Mouse (Mus musculus): Measurements from ENCODE around the gene Ptgis. TPM values are rescaled to one million over a fixed set of nuclear protein-coding genes. Genes with fewer than 3 reads are reported as not detected.
A peak's percentile ranks its signal among the peaks of the same experiment; 100 is the strongest.

Ptgis gene
- total RNA-seq, 2 experiments from 2014 or later, result 1.4 to 1.8 TPM

- no peak for TF ChIP-seq CTCF (IDR thresholded peaks at IDR 0.05)
- Histone ChIP-seq H3K27ac (no peak overlapping the region; the same call in 1 of the 2 replicates), H3K4me3 (no peak overlapping the region)
- intact Hi-C loops (cut with DNase I), result no loop called here
- DNase-seq (ENCODE audit: extremely low spot score in 1 of 2, low spot score in 2 of 2), result no peak
Measured at GRCm38 (mm10) chr2:167158780-167159179, 81.6 kb downstream of the Ptgis start.

DNA sequence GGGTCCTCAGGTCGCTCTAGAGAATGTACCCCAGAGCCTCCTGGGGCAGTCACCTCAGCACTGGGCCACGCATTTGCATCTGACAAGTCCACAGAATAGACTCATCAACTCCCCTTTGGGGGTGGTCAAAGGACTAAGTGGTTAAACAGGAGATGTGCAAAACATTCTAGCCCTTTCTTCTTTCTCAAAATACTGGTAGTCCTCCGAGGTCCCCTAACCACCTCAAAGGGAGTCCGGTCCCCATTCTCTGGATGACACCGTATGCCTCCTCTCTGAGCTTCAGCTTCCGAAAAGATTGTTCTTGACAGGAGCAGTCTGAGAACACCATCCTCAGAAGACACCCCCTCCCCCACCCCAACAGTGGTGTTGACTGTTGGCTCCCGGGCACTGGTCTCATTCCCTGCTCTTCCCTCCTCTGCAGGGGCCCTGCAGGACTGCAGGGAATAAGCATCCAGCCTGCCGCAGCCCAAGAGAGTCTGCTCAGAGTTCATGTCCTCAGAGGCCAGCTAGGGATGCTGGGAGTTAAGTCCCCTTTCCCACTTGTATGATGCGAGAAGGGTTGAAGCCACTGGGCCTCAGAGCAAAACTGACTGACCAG, 84.2 kb downstream of the Ptgis start:
- no peak; the same call in 1 of the 2 replicates for TF ChIP-seq CTCF (IDR thresholded peaks at IDR 0.05)
- intact Hi-C loops (cut with DNase I), result no loop called here
- no peak overlapping the region for H3K4me3 ChIP-seq
- H3K27ac ChIP-seq, result peak overlapping the region; percentile 89
- no peak for DNase-seq (ENCODE audit: extremely low spot score in 1 of 2, low spot score in 2 of 2)

DNA sequence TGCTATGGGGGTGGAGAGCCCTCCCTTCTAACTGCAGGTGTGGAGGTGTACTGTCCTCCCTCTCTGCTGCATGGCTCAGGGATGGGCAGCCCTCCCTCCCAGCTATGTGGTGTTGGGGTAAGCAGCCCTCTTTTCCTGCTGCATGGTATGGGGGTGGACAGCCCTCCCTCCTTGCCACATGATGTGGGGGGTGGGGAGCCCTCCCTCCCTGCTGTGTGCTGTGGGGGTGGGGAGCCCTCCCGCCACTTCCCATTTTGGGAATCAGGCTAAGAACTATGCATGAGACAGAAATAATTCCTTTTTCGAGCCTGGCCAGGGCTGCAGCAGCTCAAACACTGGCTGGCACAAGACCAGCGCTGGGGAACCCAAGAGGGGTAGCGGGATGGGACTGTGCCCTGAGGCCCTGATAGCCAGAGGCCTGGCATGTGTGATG, 84.8 kb downstream of the Ptgis start:
- TF ChIP-seq CTCF (IDR thresholded peaks at IDR 0.05), result no peak
- DNase-seq (ENCODE audit: extremely low spot score in 1 of 2, low spot score in 2 of 2), result peak; percentile 52 to 80
- intact Hi-C loops (cut with DNase I), result no loop called here
- Histone ChIP-seq H3K4me3 (no peak overlapping the region), H3K27ac (peak overlapping the region; percentile 89)

GRCm38 (mm10) chr2:167150880-167151279, 89.5 kb downstream of the Ptgis start:
- intact Hi-C loops (cut with DNase I), result loop anchor here (2.0 kb wide), 1 partner anchor 72 kb away; no protein-coding TSS in a partner anchor
- H3K27ac ChIP-seq, result peak overlapping the region; percentile 85
- no peak for DNase-seq (ENCODE audit: extremely low spot score in 1 of 2, low spot score in 2 of 2)
- TF ChIP-seq CTCF (IDR thresholded peaks at IDR 0.05), result no peak
- no peak overlapping the region for H3K4me3 ChIP-seq

DNA sequence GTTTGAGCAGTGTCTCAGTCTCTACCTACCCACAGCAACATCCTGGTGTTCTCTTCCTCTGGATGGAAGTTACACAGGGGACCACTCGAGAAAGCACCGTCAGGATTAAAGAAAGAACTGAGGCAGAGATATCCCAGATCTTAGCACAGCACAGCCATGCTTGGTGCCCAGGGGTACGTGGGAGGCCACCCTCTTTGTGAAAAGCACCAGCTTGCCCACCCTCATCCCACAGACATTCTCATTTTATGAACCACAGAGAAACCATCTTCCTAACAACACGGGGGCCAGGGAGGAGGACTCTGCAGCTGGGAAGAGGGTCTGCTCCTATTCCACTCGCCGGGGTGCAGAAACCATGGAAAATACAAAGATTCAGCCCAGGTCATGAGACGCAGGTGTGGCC, 90.3 kb downstream of the Ptgis start:
- TF ChIP-seq CTCF (IDR thresholded peaks at IDR 0.05), result no peak
- H3K4me3 ChIP-seq, result no peak overlapping the region
- peak overlapping the region; percentile 85 for H3K27ac ChIP-seq
- DNase-seq (ENCODE audit: extremely low spot score in 1 of 2, low spot score in 2 of 2), result no peak
- intact Hi-C loops (cut with DNase I), result loop anchor here (2.0 kb wide), 1 partner anchor 71 kb away; no protein-coding TSS in a partner anchor

DNA sequence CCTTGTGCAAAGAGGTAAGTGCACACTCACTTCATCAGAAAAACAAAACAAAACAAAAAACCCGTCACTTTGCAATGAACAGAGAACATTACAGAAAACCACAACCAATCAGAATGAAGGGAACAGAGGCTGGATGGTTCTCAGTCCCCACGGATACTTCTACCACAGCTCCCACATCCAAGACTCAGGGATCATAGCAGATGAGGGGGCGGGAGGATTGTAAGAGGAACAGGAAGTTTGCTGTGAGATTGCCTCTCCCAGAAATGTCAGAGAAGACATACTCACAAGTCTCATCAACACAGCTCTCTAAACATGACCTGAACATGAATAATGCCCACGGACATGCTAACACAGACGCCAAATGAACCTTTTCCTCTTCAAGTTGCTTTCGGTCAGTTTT, 91.4 kb downstream of the Ptgis start:
- TF ChIP-seq CTCF (IDR thresholded peaks at IDR 0.05), result no peak
- DNase-seq (ENCODE audit: extremely low spot score in 1 of 2, low spot score in 2 of 2), result no peak
- intact Hi-C loops (cut with DNase I), result no loop called here
- peak overlapping the region; percentile 85 for H3K27ac ChIP-seq
- no peak overlapping the region for H3K4me3 ChIP-seq

DNA sequence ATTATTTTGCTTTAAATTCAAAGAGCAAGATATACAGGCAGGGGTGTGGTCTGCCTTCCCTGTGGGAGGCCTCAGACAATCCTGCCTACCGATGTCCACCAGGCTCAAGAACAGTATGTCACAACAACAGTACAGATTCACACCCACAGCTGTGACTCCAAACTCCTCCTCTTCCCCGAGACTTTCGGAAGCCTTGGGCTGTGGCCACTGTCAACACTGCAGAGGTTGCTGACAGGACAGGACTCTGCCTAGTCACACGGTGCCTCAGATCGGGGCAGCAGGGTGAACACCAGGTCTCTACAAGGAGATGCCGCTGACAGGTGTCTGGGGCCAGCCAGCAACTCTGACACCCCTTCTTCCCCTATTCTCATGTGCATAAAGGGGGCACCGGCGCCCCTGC, 92.7 kb downstream of the Ptgis start:
- H3K27ac ChIP-seq, result peak overlapping the region; percentile 76
- intact Hi-C loops (cut with DNase I), result no loop called here
- DNase-seq (ENCODE audit: extremely low spot score in 1 of 2, low spot score in 2 of 2), result no peak
- no peak overlapping the region for H3K4me3 ChIP-seq
- no peak for TF ChIP-seq CTCF (IDR thresholded peaks at IDR 0.05)

DNA sequence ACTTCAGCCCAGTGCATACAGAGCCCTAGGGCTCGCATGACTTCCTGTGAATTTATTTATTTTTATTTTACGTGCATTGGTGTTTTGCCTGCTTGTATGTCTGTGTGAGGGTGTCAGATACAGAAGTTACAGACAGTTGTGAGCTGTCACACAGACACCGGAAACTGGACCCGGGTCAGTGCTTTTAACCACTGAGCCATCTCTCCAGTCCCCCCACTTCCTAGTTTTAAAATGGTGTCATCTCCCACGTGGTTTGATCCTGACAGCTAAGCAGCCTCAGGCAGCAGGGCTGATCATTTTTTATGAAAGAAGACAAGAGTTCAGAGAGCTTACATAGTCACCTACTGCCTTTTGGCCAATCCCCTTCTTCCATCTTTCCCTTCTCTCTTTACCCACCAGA, 94.5 kb downstream of the Ptgis start:
- DNase-seq (ENCODE audit: extremely low spot score in 1 of 2, low spot score in 2 of 2), result no peak
- peak overlapping the region; percentile 95 for H3K27ac ChIP-seq
- TF ChIP-seq CTCF (IDR thresholded peaks at IDR 0.05), result no peak
- intact Hi-C loops (cut with DNase I), result no loop called here
- no peak overlapping the region for H3K4me3 ChIP-seq

DNA sequence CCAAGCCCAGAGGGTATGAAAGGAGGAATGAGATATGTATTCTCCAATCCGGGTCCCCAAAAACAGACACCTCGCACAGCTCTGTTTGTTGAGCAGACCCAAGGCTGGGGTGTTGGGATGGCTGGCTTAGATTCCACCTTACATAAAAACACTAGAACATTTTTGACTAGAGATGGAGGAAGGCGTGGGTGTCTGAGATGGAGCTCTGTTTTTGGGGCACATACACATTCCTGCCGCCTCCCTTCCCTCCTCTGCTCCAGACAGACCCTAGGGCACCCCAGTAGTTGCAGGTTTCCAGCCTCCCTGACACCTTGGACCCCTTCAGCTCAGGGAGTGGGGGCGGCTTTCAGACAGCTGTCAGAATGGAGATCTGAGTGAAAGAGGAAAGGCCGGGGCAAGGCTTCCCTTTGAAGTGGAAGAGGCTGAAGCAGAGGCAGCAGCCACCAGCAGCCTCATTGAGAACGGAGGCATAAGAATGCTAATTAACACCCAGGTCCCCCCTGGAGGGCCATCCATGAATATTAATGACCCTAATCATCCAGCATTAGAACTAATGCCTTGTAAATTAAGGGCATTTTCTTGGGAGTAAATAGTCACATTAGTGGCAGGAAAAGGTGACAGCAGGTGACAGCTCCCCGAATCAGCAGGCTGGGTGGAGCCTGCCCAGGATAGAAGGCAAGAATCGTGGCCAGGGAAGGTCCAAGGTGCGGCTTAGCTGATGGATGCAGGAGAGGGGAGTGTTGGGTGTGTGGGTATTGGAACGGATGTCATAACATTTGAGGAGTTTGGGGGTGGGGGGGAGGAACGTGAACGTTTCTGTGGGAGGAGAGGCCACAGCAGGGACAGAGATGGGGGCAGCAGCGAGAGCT, 95.7 kb downstream of the Ptgis start:
- no peak for TF ChIP-seq CTCF (IDR thresholded peaks at IDR 0.05)
- peak; percentile 45 to 56 for DNase-seq (ENCODE audit: extremely low spot score in 1 of 2, low spot score in 2 of 2)
- Histone ChIP-seq H3K4me3 (no peak overlapping the region), H3K27ac (peak overlapping the region; percentile 95)
- intact Hi-C loops (cut with DNase I), result no loop called here

- intact Hi-C loops (cut with DNase I), result no loop called here
- no peak for TF ChIP-seq CTCF (IDR thresholded peaks at IDR 0.05)
- Histone ChIP-seq H3K27ac (peak overlapping the region; percentile 95), H3K4me3 (no peak overlapping the region)
- no peak for DNase-seq (ENCODE audit: extremely low spot score in 1 of 2, low spot score in 2 of 2)
Measured at GRCm38 (mm10) chr2:167143914-167144313, 96.5 kb downstream of the Ptgis start.

- no peak for DNase-seq (ENCODE audit: extremely low spot score in 1 of 2, low spot score in 2 of 2)
- TF ChIP-seq CTCF (IDR thresholded peaks at IDR 0.05), result no peak
- Histone ChIP-seq H3K4me3 (no peak overlapping the region), H3K27ac (peak overlapping the region; percentile 38; the same call in 1 of the 2 replicates)
- intact Hi-C loops (cut with DNase I), result no loop called here
Measured at GRCm38 (mm10) chr2:167142282-167142681, 98.1 kb downstream of the Ptgis start.

GRCm38 (mm10) chr2:167141810-167142209, 98.6 kb downstream of the Ptgis start:
- Histone ChIP-seq H3K4me3 (no peak overlapping the region), H3K27ac (peak overlapping the region; percentile 63)
- intact Hi-C loops (cut with DNase I), result no loop called here
- no peak for TF ChIP-seq CTCF (IDR thresholded peaks at IDR 0.05)
- DNase-seq (ENCODE audit: extremely low spot score in 1 of 2, low spot score in 2 of 2), result no peak

Other genes starting within 250 kb of the Ptgis start
- gene Stau1, start 244.3 kb downstream of the Ptgis start, total RNA-seq (2021), result 10 to 100 TPM; 73.3 to 77.4 TPM
- gene Ddx27, start 225.4 kb downstream of the Ptgis start, total RNA-seq (2021), result 10 to 100 TPM; 34.6 to 35.5 TPM
- 10 to 100 TPM; 76.7 to 80.7 TPM for gene Znfx1, start 177.6 kb downstream of the Ptgis start, total RNA-seq (2021)
- 100 to 1,000 TPM; 230 to 237 TPM for gene Kcnb1, start 50.4 kb downstream of the Ptgis start, total RNA-seq (2021)
- gene B4galt5, start 108.6 kb upstream of the Ptgis start, total RNA-seq (2021), result 10 to 100 TPM; 49.7 to 50.2 TPM
- gene Slc9a8, start 181.1 kb upstream of the Ptgis start, total RNA-seq (2021), result 10 to 100 TPM; 31.1 to 34.4 TPM

All from left cerebral cortex, adult 2 months (tissue).